Mouse (Mus musculus) liver, embryonic 15.5 days (tissue): ENCODE measurements at regions not wholly inside any gene's neighbourhood (a gene's known extent, or its start where the extent isn't known, plus 50 kb on each side); places are given as distances from the start of the nearest gene placed in this dataset.

Experiments
- ATAC-seq: fragments of 200-750 bp; cut with Nextera tagmentation; 2 replicates; pipeline ENCODE4 v1.8.0; 2017; ENCODE audit warnings: moderate number of reproducible peaks, mild to moderate bottlenecking, moderate library complexity; ENCODE audit not compliant: insufficient read depth
- H3K27ac ChIP-seq: fragments of 300-500 bp; sonication (generic); replicated peaks from 2 replicates; pipeline ENCODE4 v1.5.1; 2015; ENCODE audit warnings: mild to moderate bottlenecking, inconsistent platforms
- H3K27me3 ChIP-seq: fragments of 300-500 bp; sonication (generic); 2 replicates; pipeline ENCODE4 v1.6.1; 2015; ENCODE audit warnings: mild to moderate bottlenecking, inconsistent platforms
- H3K36me3 ChIP-seq: fragments of 300-500 bp; sonication (generic); replicated peaks from 2 replicates; pipeline ENCODE4 v1.6.1; 2015; ENCODE audit warnings: moderate library complexity, mild to moderate bottlenecking, inconsistent platforms
- H3K4me1 ChIP-seq: fragments of 300-500 bp; sonication (generic); replicated peaks from 2 replicates; pipeline ENCODE4 v1.6.1; 2015; ENCODE audit warnings: inconsistent platforms
- H3K4me2 ChIP-seq: fragments of 300-500 bp; sonication (generic); 2 replicates; pipeline ENCODE4 v1.6.1; 2015; ENCODE audit warnings: moderate library complexity, mild to moderate bottlenecking, inconsistent platforms
- H3K4me3 ChIP-seq: fragments of 300-500 bp; sonication (generic); replicated peaks from 2 replicates; pipeline ENCODE4 v1.5.1; 2015; ENCODE audit warnings: mild to moderate bottlenecking, inconsistent platforms
- H3K9ac ChIP-seq: fragments of 300-500 bp; sonication (generic); 2 replicates; pipeline ENCODE4 v1.6.1; 2015; ENCODE audit warnings: moderate library complexity, mild to moderate bottlenecking, inconsistent platforms
- H3K9me3 ChIP-seq: fragments of 300-500 bp; sonication (generic); replicated peaks from 2 replicates; pipeline ENCODE4 v1.6.1; 2016; ENCODE audit warnings: inconsistent platforms
- WGBS: fragments of 180-500 bp; shearing (Covaris S2); methylation state at CpG from one replicate; pipeline ENCODE4 v1.1.7; 2015; ENCODE audit warnings: mixed read lengths; ENCODE audit not compliant: insufficient replicate concordance; 5-methylcytosine and 5-hydroxymethylcytosine counted together

GRCm38 (mm10) chr1:194565574-194565973, 52.4 kb upstream of the Plxna2 start:
- Histone ChIP-seq H3K27me3 (no peaks in the 10 kb centered on the region), H3K27ac (no peak overlapping the region), H3K9ac (no peak overlapping the region), H3K4me1 (no peaks in the 10 kb centered on the region), H3K4me3 (no peak overlapping the region), H3K4me2 (no peak overlapping the region), H3K36me3 (no peaks in the 10 kb centered on the region), H3K9me3 (no peaks in the 10 kb centered on the region)
- WGBS = 62% methylated on average over 1 of the region's 1 CpGs
- ATAC-seq = no peak

GRCm38 (mm10) chr1:194563946-194564345, 54.1 kb upstream of the Plxna2 start:
- H3K4me1 ChIP-seq = no peaks in the 10 kb centered on the region
- no peak overlapping the region for H3K4me2 ChIP-seq
- H3K9me3 ChIP-seq = no peaks in the 10 kb centered on the region
- H3K4me3 ChIP-seq = no peak overlapping the region
- no peak overlapping the region for H3K9ac ChIP-seq
- WGBS = 51% methylated on average over 2 of the region's 2 CpGs
- no peaks in the 10 kb centered on the region for H3K27me3 ChIP-seq
- H3K27ac ChIP-seq = no peak overlapping the region
- no peak for ATAC-seq
- H3K36me3 ChIP-seq = no peaks in the 10 kb centered on the region

GRCm38 (mm10) chr1:194561098-194561497, 56.9 kb upstream of the Plxna2 start:
- no peaks in the 10 kb centered on the region for H3K27me3 ChIP-seq
- no peaks in the 10 kb centered on the region for H3K4me1 ChIP-seq
- H3K9ac ChIP-seq = no peak overlapping the region
- 48% methylated on average over 1 of the region's 1 CpGs for WGBS
- no peaks in the 10 kb centered on the region for H3K9me3 ChIP-seq
- no peak overlapping the region for H3K27ac ChIP-seq
- H3K36me3 ChIP-seq = no peaks in the 10 kb centered on the region
- no peak overlapping the region for H3K4me3 ChIP-seq
- ATAC-seq = no peak
- H3K4me2 ChIP-seq = no peak overlapping the region

DNA sequence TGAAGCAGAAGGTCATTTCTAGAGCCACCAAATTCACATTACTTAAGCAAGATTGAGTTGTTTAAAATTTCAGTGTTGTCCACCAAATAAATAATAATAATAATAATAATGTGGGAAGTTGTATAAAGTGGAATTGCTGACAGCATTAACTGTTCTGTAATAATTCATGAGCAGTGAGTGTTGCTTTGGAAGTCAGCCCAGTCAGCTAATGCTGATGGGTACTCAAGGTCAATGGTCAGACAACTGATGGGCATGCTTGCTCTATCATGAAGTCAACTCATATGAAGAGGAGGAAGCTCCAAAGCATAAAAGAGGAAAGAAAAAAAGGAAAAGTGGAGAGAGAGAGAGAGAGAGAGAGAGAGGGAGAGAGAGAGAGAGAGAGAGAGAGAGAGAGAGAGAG, 69.4 kb upstream of the Plxna2 start:
- no peak overlapping the region for H3K4me2 ChIP-seq
- no peak overlapping the region for H3K27ac ChIP-seq
- no peaks in the 10 kb centered on the region for H3K36me3 ChIP-seq
- H3K9ac ChIP-seq = no peak overlapping the region
- no peaks in the 10 kb centered on the region for H3K27me3 ChIP-seq
- H3K4me1 ChIP-seq = no peaks in the 10 kb centered on the region
- no peak for ATAC-seq
- no peaks in the 10 kb centered on the region for H3K9me3 ChIP-seq
- no peak overlapping the region for H3K4me3 ChIP-seq

GRCm38 (mm10) chr1:194548243-194548642, 69.8 kb upstream of the Plxna2 start:
- Histone ChIP-seq H3K36me3 (no peaks in the 10 kb centered on the region), H3K4me2 (no peak overlapping the region), H3K27me3 (no peaks in the 10 kb centered on the region), H3K9me3 (no peaks in the 10 kb centered on the region), H3K4me1 (no peaks in the 10 kb centered on the region), H3K27ac (no peak overlapping the region), H3K9ac (no peak overlapping the region), H3K4me3 (no peak overlapping the region)
- ATAC-seq = no peak
- WGBS = 64% methylated on average over 1 of the region's 1 CpGs

DNA sequence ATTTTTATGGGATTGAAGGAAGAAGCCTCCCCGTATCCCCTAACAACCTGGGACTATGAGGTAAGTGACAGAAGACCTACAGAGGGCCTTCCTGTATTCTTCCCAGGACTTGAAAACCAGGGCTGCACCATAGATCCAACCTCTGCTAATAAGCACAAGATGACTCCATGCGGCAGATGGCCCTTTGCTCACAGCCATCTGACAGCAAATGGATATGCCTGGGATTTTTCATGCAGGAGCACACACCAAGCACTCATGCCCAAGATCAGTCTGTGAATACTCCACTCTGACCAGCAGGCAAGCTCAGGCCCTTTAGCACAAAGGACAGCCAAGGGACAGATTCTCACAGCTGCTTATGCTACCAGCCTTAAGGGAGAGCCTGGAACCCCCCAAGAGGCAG, 77.1 kb upstream of the Plxna2 start:
- no peaks in the 10 kb centered on the region for H3K9me3 ChIP-seq
- H3K4me3 ChIP-seq = no peak overlapping the region
- 61% methylated on average over 2 of the region's 2 CpGs for WGBS
- H3K4me2 ChIP-seq = no peak overlapping the region
- no peaks in the 10 kb centered on the region for H3K36me3 ChIP-seq
- H3K27me3 ChIP-seq = no peaks in the 10 kb centered on the region
- no peak overlapping the region for H3K9ac ChIP-seq
- no peak for ATAC-seq
- no peaks in the 10 kb centered on the region for H3K4me1 ChIP-seq
- H3K27ac ChIP-seq = no peak overlapping the region

- Histone ChIP-seq H3K4me3 (no peak overlapping the region), H3K4me1 (no peaks in the 10 kb centered on the region), H3K27ac (no peak overlapping the region), H3K9me3 (no peaks in the 10 kb centered on the region), H3K27me3 (no peaks in the 10 kb centered on the region), H3K9ac (no peak overlapping the region), H3K4me2 (no peak overlapping the region), H3K36me3 (no peaks in the 10 kb centered on the region)
- 52% methylated on average over 2 of the region's 2 CpGs for WGBS
- ATAC-seq = no peak
Observed at GRCm38 (mm10) chr1:194527342-194528165, 90.5 kb upstream of the Plxna2 start.

- ATAC-seq = no peak
- Histone ChIP-seq H3K9me3 (no peaks in the 10 kb centered on the region), H3K36me3 (no peaks in the 10 kb centered on the region), H3K4me1 (no peaks in the 10 kb centered on the region), H3K27ac (no peak overlapping the region), H3K9ac (no peak overlapping the region), H3K27me3 (no peaks in the 10 kb centered on the region), H3K4me3 (no peak overlapping the region), H3K4me2 (no peak overlapping the region)
- whole genome bisulfite sequencing = 79% methylated on average over 2 of the region's 2 CpGs
Observed at GRCm38 (mm10) chr1:194524976-194525375, 93.0 kb upstream of the Plxna2 start.

DNA sequence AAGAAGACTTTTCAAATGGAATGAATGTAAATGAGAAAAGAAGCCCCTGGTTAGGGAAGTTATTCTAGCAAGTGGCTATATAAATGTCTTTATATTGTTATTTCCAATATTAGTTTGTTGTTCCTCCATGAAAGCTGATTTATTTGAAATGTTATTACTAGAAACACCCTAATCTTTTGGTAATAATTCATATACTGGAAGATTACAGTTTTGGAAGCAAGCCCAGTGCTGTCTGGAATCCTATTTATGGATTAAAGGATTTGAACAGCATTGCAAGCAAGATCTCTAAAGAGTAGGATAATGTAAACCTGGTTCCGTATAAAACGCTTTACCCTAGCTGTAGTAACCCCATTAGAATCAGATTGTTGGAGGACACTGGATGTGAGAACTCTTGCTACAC, 96.8 kb upstream of the Plxna2 start:
- H3K4me3 ChIP-seq = no peak overlapping the region
- no peak overlapping the region for H3K27ac ChIP-seq
- H3K4me1 ChIP-seq = no peaks in the 10 kb centered on the region
- no peaks in the 10 kb centered on the region for H3K9me3 ChIP-seq
- H3K4me2 ChIP-seq = no peak overlapping the region
- 63% methylated on average over 2 of the region's 2 CpGs for WGBS
- no peaks in the 10 kb centered on the region for H3K27me3 ChIP-seq
- H3K36me3 ChIP-seq = no peaks in the 10 kb centered on the region
- no peak overlapping the region for H3K9ac ChIP-seq
- no peak for ATAC-seq

DNA sequence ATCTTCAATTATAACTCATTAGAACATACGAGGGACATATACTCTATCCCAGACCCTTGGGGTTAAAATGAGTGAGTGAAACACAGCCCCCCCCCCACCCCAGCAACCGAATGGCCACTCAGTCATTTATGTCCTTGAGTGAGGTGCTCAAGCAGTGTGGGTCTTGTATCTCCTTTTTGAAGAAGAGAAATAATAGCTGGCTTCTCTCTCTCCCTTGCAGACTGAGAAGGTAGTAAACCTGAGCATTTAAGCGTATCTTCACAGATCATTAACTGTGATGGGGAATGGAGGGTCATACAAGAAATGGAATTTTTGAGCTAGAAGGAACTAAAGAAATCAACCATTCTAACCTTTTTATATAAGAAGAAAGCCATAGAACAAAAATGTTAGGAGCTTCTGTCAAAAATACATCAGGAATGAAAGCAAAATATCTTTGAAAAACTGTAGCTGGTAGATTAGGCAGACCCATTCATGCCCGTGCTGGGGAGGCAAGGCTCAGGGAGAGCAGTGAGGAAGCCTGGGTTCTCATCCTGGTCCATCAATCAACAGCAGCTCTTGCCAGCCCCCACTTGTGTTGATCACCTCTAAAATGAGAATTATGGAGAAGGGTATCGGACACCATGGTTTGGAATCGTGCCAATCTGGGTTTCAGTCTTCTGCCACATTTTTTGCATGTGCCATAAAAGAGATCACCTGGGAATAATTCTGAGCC, 98.4 kb upstream of the Plxna2 start:
- Histone ChIP-seq H3K9ac (no peak overlapping the region), H3K4me1 (no peaks in the 10 kb centered on the region), H3K27me3 (no peaks in the 10 kb centered on the region), H3K4me2 (no peak overlapping the region), H3K9me3 (no peaks in the 10 kb centered on the region), H3K36me3 (no peaks in the 10 kb centered on the region), H3K4me3 (no peak overlapping the region), H3K27ac (no peak overlapping the region)
- WGBS = 50% methylated on average over 6 of the region's 6 CpGs
- ATAC-seq = no peak

DNA sequence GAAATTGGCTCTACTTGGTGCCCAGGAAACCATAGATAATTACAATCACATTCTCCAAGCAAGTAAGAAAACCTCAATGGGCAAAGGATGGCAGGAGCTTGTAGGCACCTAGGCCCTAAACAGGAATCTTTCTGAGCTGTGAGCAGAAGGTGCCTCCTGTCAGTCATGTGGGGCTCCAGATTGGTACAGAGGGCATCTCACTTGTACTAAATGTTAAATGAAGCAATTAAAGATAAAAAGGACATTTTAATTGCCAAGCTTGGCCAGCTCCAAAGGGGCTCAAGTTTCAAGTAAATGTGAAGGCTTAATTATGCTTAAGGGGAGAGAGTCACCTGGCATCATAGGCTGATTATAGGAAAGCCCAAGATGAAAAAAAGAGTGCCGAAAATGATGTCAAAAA, 101.9 kb upstream of the Plxna2 start:
- Histone ChIP-seq H3K9ac (no peak overlapping the region), H3K4me3 (no peak overlapping the region), H3K4me2 (no peak overlapping the region), H3K4me1 (no peaks in the 10 kb centered on the region), H3K27me3 (no peaks in the 10 kb centered on the region), H3K36me3 (no peaks in the 10 kb centered on the region), H3K27ac (no peak overlapping the region), H3K9me3 (no peaks in the 10 kb centered on the region)
- 57% methylated on average over 1 of the region's 1 CpGs for WGBS
- ATAC-seq = no peak

GRCm38 (mm10) chr1:194508314-194508713, 109.7 kb upstream of the Plxna2 start:
- no peak overlapping the region for H3K4me2 ChIP-seq
- 40% methylated on average over 1 of the region's 1 CpGs for WGBS
- no peak for ATAC-seq
- H3K4me1 ChIP-seq = no peaks in the 10 kb centered on the region
- H3K9ac ChIP-seq = no peak overlapping the region
- H3K36me3 ChIP-seq = no peaks in the 10 kb centered on the region
- H3K4me3 ChIP-seq = no peak overlapping the region
- no peaks in the 10 kb centered on the region for H3K27me3 ChIP-seq
- H3K27ac ChIP-seq = no peak overlapping the region
- H3K9me3 ChIP-seq = no peaks in the 10 kb centered on the region
